Mouse (Mus musculus): Measurements from ENCODE around the gene Gm609.

DNA sequence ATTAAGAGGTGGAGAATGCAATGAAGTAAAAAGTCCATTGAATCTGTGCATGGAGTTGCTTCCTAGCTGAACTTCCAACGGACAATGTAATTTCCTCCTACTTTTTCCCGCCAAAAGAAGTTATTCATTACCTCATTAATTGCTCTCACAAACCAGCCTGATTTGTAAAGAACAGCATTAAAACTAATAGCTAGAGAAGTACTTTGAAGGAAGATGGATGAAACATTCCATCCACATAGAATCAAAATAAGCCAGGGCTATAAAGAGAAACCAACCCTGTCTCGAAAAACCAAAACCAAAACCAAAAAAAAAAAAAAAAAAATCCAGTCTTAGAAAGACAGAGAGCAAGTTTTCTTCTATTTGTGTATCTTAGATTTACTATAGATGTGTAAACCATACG is 39.2 kb upstream of the Gm609 start, which contains the start of gene Gm17783:
- TF ChIP-seq CTCF (conservative IDR thresholded peaks at IDR 0.05; ENCODE audit: insufficient read depth, insufficient read length, low read depth, low read length) (no peak), POLR2A (IDR thresholded peaks at IDR 0.05; ENCODE audit: low read depth, low read length) (no peak)
